Mouse (Mus musculus): ENCODE results near the gene Lrrc28.
A peak's percentile ranks its signal among the peaks of the same experiment; 100 is the strongest.

Gene Lrrc28

GRCm38 (mm10) chr7:67500076-67500828 is 144.8 kb downstream of the Lrrc28 start:
- no peak for DNase-seq (ENCODE audit: extremely low read depth, insufficient read length, low spot score)

DNA sequence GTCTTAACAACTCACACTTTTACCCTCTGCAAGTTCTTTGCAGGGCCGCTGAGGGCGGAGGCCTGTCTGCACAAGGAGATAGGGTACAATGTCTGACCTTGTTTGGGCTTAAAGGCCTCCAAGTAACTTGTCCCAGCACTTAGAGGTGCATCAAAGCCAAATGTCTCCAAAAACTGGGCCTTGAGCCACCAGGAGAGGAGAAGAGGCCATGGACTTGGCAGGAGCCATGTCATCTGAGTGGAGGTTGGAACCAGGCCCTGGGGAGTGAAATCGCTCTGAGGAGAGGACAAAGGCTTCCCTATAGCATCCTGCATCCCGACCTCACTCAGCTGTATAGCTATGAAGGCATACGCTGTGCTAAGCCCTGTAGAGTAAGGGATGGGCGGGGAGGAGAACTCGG is 145.6 kb downstream of the Lrrc28 start:
- DNase-seq (ENCODE audit: extremely low read depth, insufficient read length, low spot score) = no peak

- DNase-seq (ENCODE audit: extremely low read depth, insufficient read length, low spot score) = no peak
Observed at GRCm38 (mm10) chr7:67493795-67494687, 151.0 kb downstream of the Lrrc28 start.

DNA sequence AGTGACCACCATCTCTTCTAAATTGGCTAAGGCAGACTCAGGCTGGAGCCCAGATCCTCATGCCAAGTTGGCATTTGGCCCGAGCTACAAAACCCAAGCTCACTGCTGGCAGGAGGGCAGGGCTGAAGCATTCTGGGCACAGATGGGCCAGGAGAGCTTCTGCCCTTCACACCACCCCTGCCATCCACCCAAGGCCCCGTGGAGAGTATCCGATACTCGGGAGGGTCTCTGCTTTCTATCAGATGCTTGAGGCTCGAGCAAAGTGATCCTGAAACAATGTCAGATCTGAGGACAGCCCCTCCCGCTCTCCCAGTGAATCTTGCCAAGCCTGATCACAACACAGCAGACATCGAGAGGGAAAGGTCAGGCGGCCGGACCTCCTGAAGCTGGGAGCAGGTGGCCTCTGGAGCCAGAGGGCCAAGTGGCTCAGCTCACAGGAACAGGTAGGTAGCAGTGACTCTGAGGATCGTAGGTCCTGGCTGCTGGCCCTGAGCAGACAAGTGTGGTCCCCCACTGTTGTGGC is 157.1 kb downstream of the Lrrc28 start:
- peak; percentile 55 for DNase-seq (ENCODE audit: extremely low read depth, insufficient read length, low spot score)

GRCm38 (mm10) chr7:67486925-67487760 is 157.9 kb downstream of the Lrrc28 start:
- DNase-seq (ENCODE audit: extremely low read depth, insufficient read length, low spot score) = no peak

DNA sequence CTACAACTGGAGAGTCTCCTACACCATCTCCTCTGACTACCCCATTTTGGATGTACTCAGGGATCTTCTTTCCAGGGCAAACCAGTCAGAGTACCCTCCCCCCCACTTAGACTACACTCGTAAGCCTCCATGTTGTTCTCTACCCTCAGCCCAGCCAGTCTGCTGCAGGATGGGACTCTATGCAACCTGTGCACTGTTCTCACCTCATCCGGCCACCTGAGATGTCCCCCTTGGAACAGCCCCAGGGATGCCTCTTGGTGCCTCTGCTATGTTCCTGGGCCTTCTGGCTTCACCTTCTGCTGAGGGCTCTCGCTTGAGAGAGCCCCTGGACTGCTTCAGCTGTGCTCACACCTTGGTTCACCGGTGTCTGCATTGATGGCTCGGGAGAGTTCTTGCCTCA is 158.7 kb downstream of the Lrrc28 start:
- DNase-seq (ENCODE audit: extremely low read depth, insufficient read length, low spot score) = no peak

DNA sequence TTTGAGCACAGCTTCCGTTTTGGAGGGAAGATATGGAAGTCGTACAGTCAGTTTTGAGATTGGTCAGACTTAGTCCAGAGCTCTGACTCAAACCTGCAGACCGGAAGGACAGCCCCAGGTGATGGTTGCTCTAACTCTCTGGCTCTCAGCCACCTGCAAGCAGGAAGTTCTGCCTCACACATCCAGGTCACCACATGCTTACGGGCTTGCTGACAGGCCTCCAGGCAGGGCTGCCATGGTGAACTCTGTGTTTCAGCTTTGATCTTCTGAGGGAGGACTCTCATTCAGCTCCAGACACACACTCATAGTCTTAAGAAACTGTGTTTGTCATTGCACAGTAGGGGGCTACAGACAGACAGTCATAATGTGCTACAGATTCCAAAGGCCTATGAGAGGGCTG is 161.4 kb downstream of the Lrrc28 start:
- no peak for DNase-seq (ENCODE audit: extremely low read depth, insufficient read length, low spot score)

DNA sequence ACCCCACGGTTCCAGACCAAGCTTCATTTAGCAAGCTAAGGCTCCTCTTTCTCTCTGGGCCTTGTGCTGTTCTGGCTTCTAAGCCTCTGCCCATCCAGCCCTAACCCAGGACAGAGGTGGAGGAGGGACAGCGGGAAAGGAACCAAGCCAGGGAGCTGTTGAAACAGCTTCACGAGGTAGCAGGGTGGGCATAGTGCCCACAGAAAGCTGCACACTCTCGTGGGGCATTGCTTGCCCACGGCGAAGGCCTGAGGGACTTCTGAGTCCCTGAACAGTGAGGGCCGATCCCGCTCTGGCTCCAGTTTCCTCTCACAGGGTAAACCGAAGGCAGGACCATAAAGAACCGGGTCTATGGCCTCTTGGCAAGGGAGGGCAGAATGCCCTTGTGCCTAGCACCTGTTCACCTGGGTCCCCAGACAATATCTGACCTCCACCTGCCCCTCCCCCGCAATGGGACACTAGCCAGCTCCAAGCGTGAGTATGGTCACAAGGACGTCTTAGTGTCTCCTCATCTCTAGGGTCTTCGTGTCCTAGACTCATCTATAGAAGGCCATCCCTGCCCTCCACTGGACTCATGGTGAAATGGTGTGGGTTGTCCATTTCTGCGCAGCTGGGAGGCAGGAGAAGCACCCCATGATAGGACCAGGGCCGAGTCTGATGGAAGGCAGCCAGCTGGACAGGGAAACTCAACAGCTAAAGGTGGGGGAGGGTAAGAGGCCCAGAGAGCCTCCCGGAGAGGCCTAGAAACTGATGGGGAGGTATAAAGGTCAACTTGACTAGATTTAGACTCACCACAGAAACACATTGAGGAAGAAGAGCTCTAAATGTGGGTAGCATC is 165.3 kb downstream of the Lrrc28 start:
- DNase-seq (ENCODE audit: extremely low read depth, insufficient read length, low spot score) = no peak

- no peak for DNase-seq (ENCODE audit: extremely low read depth, insufficient read length, low spot score)
Observed at GRCm38 (mm10) chr7:67479168-67479567, 165.9 kb downstream of the Lrrc28 start.

GRCm38 (mm10) chr7:67477996-67478395 is 167.1 kb downstream of the Lrrc28 start:
- no peak for DNase-seq (ENCODE audit: extremely low read depth, insufficient read length, low spot score)

GRCm38 (mm10) chr7:67471295-67471694 is 173.8 kb downstream of the Lrrc28 start:
- DNase-seq (ENCODE audit: extremely low read depth, insufficient read length, low spot score) = peak; percentile 33

DNA sequence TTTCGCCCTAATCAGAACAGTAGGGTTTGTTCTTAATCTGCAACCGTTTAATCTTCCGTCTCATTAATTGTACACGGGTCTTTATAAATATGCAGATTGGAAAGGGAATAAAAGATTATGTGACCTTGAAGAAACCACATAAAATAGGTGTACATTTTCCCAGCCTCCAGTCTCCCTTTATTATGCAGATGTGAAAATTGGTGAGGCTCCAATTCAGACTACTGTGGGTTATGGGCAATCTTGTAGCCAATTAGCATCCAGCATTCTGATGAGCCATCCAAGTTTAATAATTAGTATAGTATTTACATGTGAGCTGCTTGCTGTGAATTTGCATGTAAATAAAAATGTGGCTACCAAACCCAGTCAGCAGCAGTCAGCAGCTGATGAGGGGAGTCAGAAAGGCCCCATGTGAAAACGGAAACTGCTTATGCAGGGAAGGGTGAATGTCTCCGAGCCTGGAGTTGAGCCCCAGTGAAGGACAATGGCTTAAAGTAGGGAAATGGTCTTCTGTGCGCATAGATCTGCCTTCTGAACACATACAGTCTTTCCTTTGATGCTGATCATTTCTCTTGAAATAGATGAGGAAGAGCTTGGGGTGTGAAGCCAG is 176.2 kb downstream of the Lrrc28 start:
- DNase-seq (ENCODE audit: extremely low read depth, insufficient read length, low spot score) = no peak

DNA sequence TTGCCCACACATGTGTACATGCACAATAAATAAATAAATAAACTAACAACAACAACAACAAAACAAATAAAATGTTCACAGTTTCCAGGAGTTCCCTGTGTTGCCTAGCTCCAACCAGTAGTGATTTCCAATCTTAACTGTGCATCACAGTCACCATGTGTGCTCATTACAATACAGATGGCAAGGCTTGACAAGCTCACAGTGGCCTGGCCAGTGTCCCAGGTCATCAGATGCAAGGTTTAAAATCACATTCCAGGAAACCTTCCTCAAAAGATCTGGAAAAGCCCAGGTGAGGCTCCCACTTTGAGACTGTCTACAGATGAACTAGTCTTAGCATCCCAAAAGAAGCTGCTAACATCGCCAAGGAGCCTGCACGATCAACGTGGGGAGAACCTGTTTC is 176.9 kb downstream of the Lrrc28 start:
- DNase-seq (ENCODE audit: extremely low read depth, insufficient read length, low spot score) = no peak

DNA sequence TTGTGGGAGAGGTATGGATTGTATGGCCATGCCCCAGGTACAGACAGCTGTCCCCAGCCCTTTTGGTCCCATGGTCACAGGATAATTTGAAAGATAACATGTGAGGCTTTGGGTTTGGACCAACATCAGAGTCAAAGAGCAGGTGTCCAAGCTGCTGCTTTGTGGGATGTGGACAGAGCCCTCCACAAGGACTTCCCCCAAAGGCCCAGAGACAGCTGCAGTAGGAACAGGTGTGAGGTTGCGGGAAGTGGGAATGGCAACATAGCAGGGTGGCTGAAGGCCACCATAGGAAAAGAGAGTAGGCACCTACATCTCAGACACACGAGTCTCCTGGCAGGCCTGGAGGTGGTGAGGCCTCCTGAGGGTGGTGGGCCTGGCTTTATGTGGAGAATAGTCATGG is 178.7 kb downstream of the Lrrc28 start:
- no peak for DNase-seq (ENCODE audit: extremely low read depth, insufficient read length, low spot score)

GRCm38 (mm10) chr7:67464633-67465032 is 180.4 kb downstream of the Lrrc28 start:
- DNase-seq (ENCODE audit: extremely low read depth, insufficient read length, low spot score) = no peak

DNA sequence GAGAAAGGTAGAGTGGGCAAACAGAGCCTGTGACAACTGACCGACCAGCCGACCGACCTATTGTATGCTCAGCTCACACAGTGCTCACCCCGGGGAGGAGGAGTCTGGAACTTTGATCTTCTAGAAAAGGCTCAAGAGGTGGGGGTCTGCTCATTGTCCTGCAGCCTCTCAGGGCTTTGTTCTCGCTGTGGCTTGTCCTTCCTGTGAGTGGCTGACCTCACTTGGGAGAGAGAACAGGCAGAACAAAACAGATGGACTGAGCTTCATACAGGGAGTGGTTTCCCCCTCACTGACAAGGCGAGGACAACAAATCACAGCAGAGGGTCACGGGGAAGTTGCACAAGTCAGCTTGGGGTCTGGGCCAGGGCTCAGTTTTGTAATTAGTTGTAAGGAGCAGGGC is 181.5 kb downstream of the Lrrc28 start:
- no peak for DNase-seq (ENCODE audit: extremely low read depth, insufficient read length, low spot score)
